Mouse (Mus musculus) E14TG2a.4 (cell line): Measurements from ENCODE around the gene Csrp1.
A peak's percentile ranks its signal among the peaks of the same experiment; 100 is the strongest.

Experiments
- H3K27me3 ChIP-seq: 2 replicates; pipeline ENCODE4 v1.6.1; 2014; ENCODE audit warnings: low read length, control low read depth; ENCODE audit not compliant: insufficient read depth
- H3K36me3 ChIP-seq: 2 replicates; pipeline ENCODE4 v1.6.1; 2014; ENCODE audit warnings: low read length, control low read depth; ENCODE audit not compliant: insufficient read depth
- H3K4me1 ChIP-seq: replicated peaks from 2 replicates; pipeline ENCODE4 v1.6.1; 2014; ENCODE audit warnings: low read depth, low read length, control low read depth
- H3K4me3 ChIP-seq: replicated peaks from 2 replicates; pipeline ENCODE4 v1.5.1; 2014; ENCODE audit warnings: mild to moderate bottlenecking, low read length
- H3K9me3 ChIP-seq: 2 replicates; pipeline ENCODE4 v1.6.1; 2014; ENCODE audit warnings: low read length, control low read depth
- CTCF ChIP-seq: conservative IDR thresholded peaks from 2 replicates; pipeline ENCODE4 v1.5.1; 2014; ENCODE audit warnings: low read length
- NANOG ChIP-seq: IDR thresholded peaks from 2 replicates; pipeline ENCODE4 v1.6.1; 2014; ENCODE audit warnings: borderline replicate concordance, low read length, mixed read lengths
- POU5F1 ChIP-seq: IDR thresholded peaks from 2 replicates; pipeline ENCODE4 v1.6.1; 2014; ENCODE audit warnings: low read length, borderline replicate concordance

Gene Csrp1

GRCm38 (mm10) chr1:135688686-135689085 lies 31.2 kb upstream of the Csrp1 start:
- Histone ChIP-seq H3K4me1 (peaks cover 43% of the 10 kb centered on the region), H3K27me3 (peaks cover 71% of the 10 kb centered on the region), H3K36me3 (no peaks in the 10 kb centered on the region), H3K9me3 (no peaks in the 10 kb centered on the region), H3K4me3 (peak overlapping the region; percentile 84)
- no peak for TF ChIP-seq NANOG
- no peak for TF ChIP-seq CTCF
- TF ChIP-seq POU5F1: no peak

GRCm38 (mm10) chr1:135690784-135691416 lies 29.0 kb upstream of the Csrp1 start:
- H3K4me1 ChIP-seq: peaks cover 40% of the 10 kb centered on the region
- peaks cover under 1% of the 10 kb centered on the region; the same call in 1 of the 2 replicates for H3K9me3 ChIP-seq
- no peak overlapping the region for H3K4me3 ChIP-seq
- no peaks in the 10 kb centered on the region for H3K36me3 ChIP-seq
- TF ChIP-seq CTCF (no peak), NANOG (no peak), POU5F1 (no peak)
- peaks cover 66% of the 10 kb centered on the region for H3K27me3 ChIP-seq

GRCm38 (mm10) chr1:135691417-135691815 lies 28.4 kb upstream of the Csrp1 start:
- peaks cover 62% of the 10 kb centered on the region for H3K27me3 ChIP-seq
- TF ChIP-seq NANOG: no peak
- TF ChIP-seq CTCF: no peak
- no peak for TF ChIP-seq POU5F1
- no peak overlapping the region for H3K4me3 ChIP-seq
- no peaks in the 10 kb centered on the region for H3K36me3 ChIP-seq
- H3K4me1 ChIP-seq: peaks cover 35% of the 10 kb centered on the region
- peaks cover 3% of the 10 kb centered on the region; the same call in 1 of the 2 replicates for H3K9me3 ChIP-seq

- H3K4me1 ChIP-seq: peaks cover 32% of the 10 kb centered on the region
- H3K4me3 ChIP-seq: no peak overlapping the region
- no peaks in the 10 kb centered on the region for H3K36me3 ChIP-seq
- H3K27me3 ChIP-seq: peaks cover 56% of the 10 kb centered on the region
- TF ChIP-seq CTCF (no peak), POU5F1 (no peak)
- peaks cover 3% of the 10 kb centered on the region; the same call in 1 of the 2 replicates for H3K9me3 ChIP-seq
Measured at GRCm38 (mm10) chr1:135694181-135694580, 25.7 kb upstream of the Csrp1 start.

- H3K36me3 ChIP-seq: no peaks in the 10 kb centered on the region
- peaks cover 3% of the 10 kb centered on the region; the same call in 1 of the 2 replicates for H3K9me3 ChIP-seq
- H3K27me3 ChIP-seq: peaks cover 38% of the 10 kb centered on the region
- TF ChIP-seq CTCF (peak; percentile 13; the same call in 1 of the 2 replicates), POU5F1 (no peak), NANOG (no peak)
- H3K4me3 ChIP-seq: no peak overlapping the region
- peaks cover 33% of the 10 kb centered on the region for H3K4me1 ChIP-seq
Measured at GRCm38 (mm10) chr1:135697462-135697861, 22.4 kb upstream of the Csrp1 start.

- TF ChIP-seq NANOG: no peak
- no peak for TF ChIP-seq CTCF
- Histone ChIP-seq H3K36me3 (no peaks in the 10 kb centered on the region), H3K9me3 (peaks cover 3% of the 10 kb centered on the region; the same call in 1 of the 2 replicates), H3K4me3 (0 out of 2 replicates have a peak overlapping the region, but pooled peaks have one; percentile 26), H3K4me1 (peaks cover 33% of the 10 kb centered on the region), H3K27me3 (peaks cover 39% of the 10 kb centered on the region)
Measured at GRCm38 (mm10) chr1:135698046-135698445, 21.8 kb upstream of the Csrp1 start.

GRCm38 (mm10) chr1:135698451-135698921 lies 21.4 kb upstream of the Csrp1 start:
- Histone ChIP-seq H3K9me3 (peaks cover 3% of the 10 kb centered on the region; the same call in 1 of the 2 replicates), H3K36me3 (no peaks in the 10 kb centered on the region), H3K4me3 (peak overlapping the region; percentile 35; the same call in 1 of the 2 replicates), H3K27me3 (peaks cover 41% of the 10 kb centered on the region), H3K4me1 (peaks cover 33% of the 10 kb centered on the region)
- TF ChIP-seq NANOG (no peak), CTCF (no peak)

- Histone ChIP-seq H3K4me3 (peak overlapping the region; percentile 35), H3K36me3 (no peaks in the 10 kb centered on the region), H3K9me3 (peaks cover 3% of the 10 kb centered on the region; the same call in 1 of the 2 replicates), H3K4me1 (peaks cover 29% of the 10 kb centered on the region), H3K27me3 (peaks cover 37% of the 10 kb centered on the region)
- no peak for TF ChIP-seq NANOG
- TF ChIP-seq POU5F1: no peak
- peak; percentile 55 for TF ChIP-seq CTCF
Measured at GRCm38 (mm10) chr1:135698996-135699705, 20.7 kb upstream of the Csrp1 start.

- H3K4me3 ChIP-seq: peak overlapping the region; percentile 35; the same call in 1 of the 2 replicates
- peaks cover 3% of the 10 kb centered on the region; the same call in 1 of the 2 replicates for H3K9me3 ChIP-seq
- no peaks in the 10 kb centered on the region for H3K36me3 ChIP-seq
- H3K4me1 ChIP-seq: peaks cover 26% of the 10 kb centered on the region
- H3K27me3 ChIP-seq: peaks cover 29% of the 10 kb centered on the region
- no peak for TF ChIP-seq NANOG
- TF ChIP-seq POU5F1: no peak
- TF ChIP-seq CTCF: no peak
Measured at GRCm38 (mm10) chr1:135699892-135700291, 20.0 kb upstream of the Csrp1 start.
